Mouse (Mus musculus): ENCODE measurements around the gene Heca. TPM values are rescaled to one million over a fixed set of nuclear protein-coding genes. Genes with fewer than 3 reads are reported as not detected.

The Heca gene
- total RNA-seq, 2 experiments from 2014 or later: 25.9 to 26.7 TPM

Other genes with a start within 250 kb of the Heca start
- gene Cited2, start 224.8 kb downstream of the Heca start, total RNA-seq (2021): 10 to 100 TPM; 34.2 to 39.6 TPM
- gene Txlnb, start 151.8 kb downstream of the Heca start, total RNA-seq (2021): 100 to 1,000 TPM; 179 to 200 TPM
- gene Abracl, start 75.2 kb upstream of the Heca start, total RNA-seq (2021): 10 to 100 TPM; 35.3 to 48.4 TPM
- 10 to 100 TPM; 30.8 to 31.7 TPM for gene Reps1, start 107.8 kb upstream of the Heca start, total RNA-seq (2021)